Mouse (Mus musculus) liver, embryonic 14.5 days (tissue): Measurements from ENCODE around the gene Nrxn2. TPM values are rescaled to one million over a fixed set of nuclear protein-coding genes. Genes with fewer than 3 reads are reported as not detected.
A peak's percentile ranks its signal among the peaks of the same experiment; 100 is the strongest.

ENCODE experiments used
- ATAC-seq: fragments of 200-750 bp; cut with Nextera tagmentation; 2 replicates; pipeline ENCODE4 v1.8.0; 2017; ENCODE audit warnings: moderate number of reproducible peaks, mild to moderate bottlenecking, moderate library complexity; ENCODE audit not compliant: insufficient read depth
- DNase-seq, 3 experiments: peaks; one replicate each; pipeline ENCODE4 v3.0.0-alpha.2; 2012 to 2013; ENCODE audit warnings: low read depth in 3 of 3, low spot score in 3 of 3
- H3K27ac ChIP-seq: fragments of 300-500 bp; sonication (generic); 2 replicates; pipeline ENCODE4 v1.5.1; 2014; ENCODE audit warnings: moderate library complexity, mild to moderate bottlenecking, control low read depth, inconsistent platforms
- H3K27me3 ChIP-seq: fragments of 300-500 bp; sonication (generic); 2 replicates; pipeline ENCODE4 v1.6.1; 2014; ENCODE audit warnings: mild to moderate bottlenecking, low read length, moderate library complexity; ENCODE audit not compliant: control insufficient read depth, insufficient read depth
- H3K36me3 ChIP-seq: fragments of 300-500 bp; sonication (generic); replicated peaks from 2 replicates; pipeline ENCODE4 v1.6.1; 2014; ENCODE audit warnings: low read depth; ENCODE audit not compliant: control insufficient read depth, insufficient read depth
- H3K4me1 ChIP-seq, 2 experiments: fragments of 200-500 bp in 1 of 2; fragments of 300-500 bp in 1 of 2; sonication (generic) in 1 of 2; replicated peaks; 2 replicates each; pipeline ENCODE4 v1.6.1; 2012 to 2014; ENCODE audit warnings: antibody characterized with exemption in 1 of 2, inconsistent platforms in 1 of 2, low read length in 1 of 2; ENCODE audit not compliant: control insufficient read depth in 2 of 2, insufficient read depth in 2 of 2
- H3K4me2 ChIP-seq: fragments of 300-500 bp; sonication (generic); 2 replicates; pipeline ENCODE4 v1.6.1; 2014; ENCODE audit warnings: low read depth, mild to moderate bottlenecking, control low read depth, moderate library complexity
- H3K4me3 ChIP-seq, 2 experiments: fragments of 200-500 bp in 1 of 2; fragments of 300-500 bp in 1 of 2; sonication (generic) in 1 of 2; 2 replicates each; pipeline ENCODE4 v1.5.1; 2012 to 2014; ENCODE audit warnings: low read depth in 2 of 2, low read length in 2 of 2, mild to moderate bottlenecking in 2 of 2, control low read depth in 1 of 2, inconsistent platforms in 1 of 2, moderate library complexity in 1 of 2; ENCODE audit not compliant: insufficient read depth in 1 of 2
- H3K9ac ChIP-seq: fragments of 300-500 bp; sonication (generic); replicated peaks from 2 replicates; pipeline ENCODE4 v1.6.1; 2014; ENCODE audit warnings: mild to moderate bottlenecking, control low read depth, moderate library complexity
- H3K9me3 ChIP-seq: fragments of 300-500 bp; sonication (generic); 2 replicates; pipeline ENCODE4 v1.6.1; 2016; ENCODE audit warnings: low read length, mixed read lengths; ENCODE audit not compliant: control insufficient read depth
- CTCF ChIP-seq: IDR thresholded peaks from 2 replicates; pipeline ENCODE4 v1.5.1; 2016; ENCODE audit warnings: antibody characterized with exemption, low read depth, control low read depth
- EP300 ChIP-seq: IDR thresholded peaks from 2 replicates; pipeline ENCODE4 v1.6.1; 2016; ENCODE audit warnings: antibody characterized with exemption, low read depth
- WGBS: fragments of 180-500 bp; shearing (Covaris S2); extraction: QIAGEN DNeasy Blood & Tissue Kit; methylation state at CpG from one replicate; pipeline ENCODE4 v1.1.7; 2014; ENCODE audit not compliant: insufficient replicate concordance; 5-methylcytosine and 5-hydroxymethylcytosine counted together
- polyA plus RNA-seq, 2 experiments: library from polyadenylated mRNA; depleted of rRNA in 1 of 2; stranded (reverse) in 1 of 2; unstranded in 1 of 2; fragments of >200 nt; fragmentation: Nextera tagmentation in 1 of 2; extraction: Ambion mirVana in 1 of 2; gene quantifications; 2 replicates each; pipeline versions ENCODE4 v1.2.1 to v1.2.3; 2012 to 2014

The Nrxn2 gene
- polyA plus RNA-seq, 2 experiments, result 0.27 to 0.46 TPM

- WGBS, result 44% methylated on average over 4 of the region's 4 CpGs
- no peak for TF ChIP-seq CTCF
- TF ChIP-seq EP300, result no peak
- ATAC-seq, result no peak
These were observed 132.7 kb downstream of the Nrxn2 start for GRCm38 (mm10) chr19:6551215-6551614.

GRCm38 (mm10) chr19:6552302-6553028 is 133.9 kb downstream of the Nrxn2 start:
- no peak overlapping the region for H3K4me2 ChIP-seq
- no peaks in the 10 kb centered on the region for H3K9me3 ChIP-seq
- TF ChIP-seq EP300 (no peak), CTCF (peak; percentile 82)
- H3K4me1 ChIP-seq, result no peaks in the 10 kb centered on the region
- WGBS, result 59% methylated on average over 4 of the region's 4 CpGs
- H3K36me3 ChIP-seq, result no peaks in the 10 kb centered on the region
- DNase-seq (peak in 2 of 3 experiments; percentile 7 to 12), ATAC-seq (no peak)
- no peak overlapping the region for H3K9ac ChIP-seq
- no peak overlapping the region for H3K27ac ChIP-seq
- no peaks in the 10 kb centered on the region for H3K27me3 ChIP-seq
- H3K4me3 ChIP-seq, result no peak overlapping the region

More at GRCm38 (mm10) chr19:6551215-6551614, 132.7 kb downstream of the Nrxn2 start:
- no peak overlapping the region for H3K27ac ChIP-seq
- DNase-seq, result no peak
- H3K9ac ChIP-seq, result no peak overlapping the region
- H3K4me2 ChIP-seq, result no peak overlapping the region
- no peaks in the 10 kb centered on the region for H3K4me1 ChIP-seq
- H3K27me3 ChIP-seq, result no peaks in the 10 kb centered on the region
- H3K4me3 ChIP-seq, result no peak overlapping the region
- H3K36me3 ChIP-seq, result no peaks in the 10 kb centered on the region
- H3K9me3 ChIP-seq, result no peaks in the 10 kb centered on the region

- Histone ChIP-seq H3K4me2 (no peak overlapping the region), H3K4me3 (no peak overlapping the region), H3K9ac (no peak overlapping the region), H3K36me3 (no peaks in the 10 kb centered on the region), H3K9me3 (no peaks in the 10 kb centered on the region), H3K27me3 (no peaks in the 10 kb centered on the region), H3K27ac (no peak overlapping the region), H3K4me1 (no peaks in the 10 kb centered on the region)
- DNase-seq (no peak), ATAC-seq (no peak)
- TF ChIP-seq EP300, result no peak
- no peak for TF ChIP-seq CTCF
- 38% methylated on average over 5 of the region's 5 CpGs for WGBS
These were observed 134.6 kb downstream of the Nrxn2 start for GRCm38 (mm10) chr19:6553174-6553573.

- no peaks in the 10 kb centered on the region for H3K4me1 ChIP-seq
- no peak for DNase-seq
- H3K36me3 ChIP-seq, result no peaks in the 10 kb centered on the region
- TF ChIP-seq CTCF (no peak), EP300 (no peak)
- no peak overlapping the region for H3K4me2 ChIP-seq
- no peak for ATAC-seq
- no peaks in the 10 kb centered on the region for H3K27me3 ChIP-seq
- no peaks in the 10 kb centered on the region for H3K9me3 ChIP-seq
- H3K27ac ChIP-seq, result no peak overlapping the region
- no peak overlapping the region for H3K4me3 ChIP-seq
- 16% methylated on average over 8 of the region's 8 CpGs for WGBS
- no peak overlapping the region for H3K9ac ChIP-seq
These were observed 135.5 kb downstream of the Nrxn2 start for GRCm38 (mm10) chr19:6553819-6554582.

- 45% methylated on average over 4 of the region's 4 CpGs for WGBS
- ATAC-seq (no peak), DNase-seq (no peak)
- Histone ChIP-seq H3K4me2 (no peak overlapping the region), H3K9ac (no peak overlapping the region), H3K9me3 (no peaks in the 10 kb centered on the region), H3K4me1 (no peaks in the 10 kb centered on the region), H3K27ac (no peak overlapping the region), H3K27me3 (no peaks in the 10 kb centered on the region), H3K4me3 (no peak overlapping the region), H3K36me3 (no peaks in the 10 kb centered on the region)
- no peak for TF ChIP-seq EP300
- TF ChIP-seq CTCF, result no peak
These were observed 141.0 kb downstream of the Nrxn2 start for GRCm38 (mm10) chr19:6559576-6559975.
